Mouse (Mus musculus) neural tube, embryonic 12.5 days (tissue): Measurements from ENCODE around the gene Rnf166. TPM values are rescaled to one million over a fixed set of nuclear protein-coding genes. Genes with fewer than 3 reads are reported as not detected.
A peak's percentile ranks its signal among the peaks of the same experiment; 100 is the strongest.

Source experiments
- ATAC-seq: fragments of 200-750 bp; cut with Nextera tagmentation; 2 replicates; pipeline ENCODE4 v1.8.0; 2017; ENCODE audit warnings: low read depth, mild to moderate bottlenecking, moderate TSS enrichment, moderate library complexity; ENCODE audit not compliant: low FRiP score
- H3K27ac ChIP-seq: fragments of 300-500 bp; sonication (generic); 2 replicates; pipeline ENCODE4 v1.5.1; 2016
- H3K27me3 ChIP-seq: fragments of 300-500 bp; sonication (generic); replicated peaks from 2 replicates; pipeline ENCODE4 v1.6.1; 2016; ENCODE audit warnings: mild to moderate bottlenecking
- H3K36me3 ChIP-seq: fragments of 300-500 bp; sonication (generic); 2 replicates; pipeline ENCODE4 v1.6.1; 2016; ENCODE audit warnings: mild to moderate bottlenecking
- H3K4me1 ChIP-seq: fragments of 300-500 bp; sonication (generic); 2 replicates; pipeline ENCODE4 v1.6.1; 2016
- H3K4me2 ChIP-seq: fragments of 300-500 bp; sonication (generic); replicated peaks from 2 replicates; pipeline ENCODE4 v1.6.1; 2016; ENCODE audit warnings: mild to moderate bottlenecking
- H3K4me3 ChIP-seq: fragments of 300-500 bp; sonication (generic); 2 replicates; pipeline ENCODE4 v1.5.1; 2016
- H3K9ac ChIP-seq: fragments of 300-500 bp; sonication (generic); 2 replicates; pipeline ENCODE4 v1.6.1; 2016; ENCODE audit warnings: mild to moderate bottlenecking
- H3K9me3 ChIP-seq: fragments of 300-500 bp; sonication (generic); 2 replicates; pipeline ENCODE4 v1.6.1; 2016; ENCODE audit warnings: mild to moderate bottlenecking
- WGBS: fragments of 180-500 bp; shearing (Covaris S2); methylation state at CpG from one replicate; pipeline ENCODE4 v1.1.7; 2016; 5-methylcytosine and 5-hydroxymethylcytosine counted together
- polyA plus RNA-seq: library from polyadenylated mRNA; unstranded; fragments of >200 nt; fragmentation: Nextera tagmentation; extraction: Ambion mirVana; gene quantifications from 2 replicates; pipeline ENCODE4 v1.2.1, GENCODE M21; 2016

The Rnf166 gene
- polyA plus RNA-seq, 1 experiment from 2014 or later: 39.7 TPM

GRCm38 (mm10) chr8:122464985-122465384, 10.9 kb downstream of the Rnf166 start:
- no peak overlapping the region for H3K27ac ChIP-seq
- H3K9me3 ChIP-seq: no peaks in the 10 kb centered on the region
- no peak overlapping the region for H3K9ac ChIP-seq
- WGBS: 75% methylated on average over 7 of the region's 7 CpGs
- peaks cover 34% of the 10 kb centered on the region for H3K27me3 ChIP-seq
- no peak for ATAC-seq
- no peak overlapping the region for H3K4me3 ChIP-seq
- peaks cover 36% of the 10 kb centered on the region for H3K36me3 ChIP-seq
- H3K4me1 ChIP-seq: peaks cover 10% of the 10 kb centered on the region
- no peak overlapping the region for H3K4me2 ChIP-seq

DNA sequence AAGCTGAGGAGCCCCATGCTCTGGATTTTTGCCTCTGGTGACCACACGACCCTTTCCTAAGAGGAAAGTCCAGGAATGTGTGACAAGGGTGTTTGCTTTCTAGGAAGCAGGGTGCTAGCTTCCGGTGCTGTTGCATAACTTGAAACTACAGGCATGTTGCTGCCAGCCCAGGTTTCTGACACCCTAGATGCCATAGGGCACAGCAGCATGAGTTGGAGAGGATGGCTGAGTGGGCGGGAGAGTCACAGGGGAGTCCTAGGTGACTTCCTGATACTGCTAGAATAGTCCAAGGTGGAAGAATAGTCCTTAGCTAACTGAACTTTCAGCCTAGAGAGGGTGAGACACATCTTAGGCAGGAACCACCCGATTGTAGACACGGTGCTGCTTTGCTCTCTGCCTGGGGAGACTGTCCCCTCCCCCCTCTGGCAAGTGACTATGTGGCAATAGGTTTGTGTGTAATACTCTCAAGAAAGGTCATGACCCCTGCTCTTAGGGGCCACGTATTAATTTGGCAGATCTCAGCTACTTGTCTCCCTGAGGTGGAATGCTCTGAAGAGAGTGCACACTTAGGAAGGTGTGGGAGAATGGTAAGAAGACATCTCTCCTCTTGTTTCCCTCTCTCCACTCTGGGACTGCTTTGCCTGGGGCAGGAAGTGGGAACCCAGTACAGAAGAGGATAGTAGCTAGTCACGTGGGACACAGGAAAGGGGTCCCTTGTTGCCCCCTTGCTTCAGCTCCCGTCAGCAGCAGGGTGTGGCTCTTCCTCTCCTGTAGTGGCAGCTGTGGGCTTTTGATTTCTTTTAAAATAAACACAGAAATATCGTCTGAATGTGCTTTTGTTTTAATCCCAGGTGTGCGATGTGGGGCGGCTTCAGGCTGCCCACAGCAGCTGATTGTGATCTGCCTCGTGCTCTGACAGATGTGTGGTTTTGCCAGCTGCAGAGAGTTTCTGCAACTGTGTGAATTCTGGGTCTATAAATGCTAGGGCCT, 11.9 kb downstream of the Rnf166 start:
- H3K27me3 ChIP-seq: peaks cover 42% of the 10 kb centered on the region
- no peak for ATAC-seq
- H3K4me1 ChIP-seq: peaks cover 13% of the 10 kb centered on the region
- no peaks in the 10 kb centered on the region for H3K9me3 ChIP-seq
- WGBS: 72% methylated on average over 12 of the region's 12 CpGs
- H3K4me3 ChIP-seq: no peak overlapping the region
- no peak overlapping the region for H3K4me2 ChIP-seq
- no peak overlapping the region for H3K9ac ChIP-seq
- no peak overlapping the region for H3K27ac ChIP-seq
- H3K36me3 ChIP-seq: peaks cover 32% of the 10 kb centered on the region

DNA sequence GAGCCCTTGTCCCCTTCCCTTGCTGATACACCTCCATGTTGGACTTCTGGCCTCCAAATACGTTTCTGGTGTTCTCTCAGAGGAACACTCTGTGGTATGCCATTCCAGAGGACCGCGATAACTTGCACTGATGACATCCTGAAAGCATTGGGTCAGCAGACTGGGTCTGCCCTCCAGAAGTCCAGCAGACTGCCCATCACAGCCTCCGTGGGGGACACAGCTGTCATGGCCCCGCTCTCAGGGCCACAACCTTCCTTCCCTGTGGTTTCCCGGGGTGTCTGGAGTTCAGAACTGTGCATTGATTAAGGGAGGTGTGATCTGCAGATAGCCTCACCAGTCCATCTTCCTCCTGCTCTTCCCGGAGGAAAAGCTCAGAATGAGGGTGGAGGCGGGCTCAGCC, 13.4 kb downstream of the Rnf166 start:
- Histone ChIP-seq H3K4me3 (no peak overlapping the region), H3K9ac (no peak overlapping the region), H3K36me3 (peaks cover 20% of the 10 kb centered on the region), H3K4me2 (no peak overlapping the region), H3K27me3 (peaks cover 47% of the 10 kb centered on the region), H3K9me3 (no peaks in the 10 kb centered on the region), H3K27ac (no peak overlapping the region), H3K4me1 (peaks cover 13% of the 10 kb centered on the region)
- ATAC-seq: no peak
- 68% methylated on average over 8 of the region's 8 CpGs for WGBS

DNA sequence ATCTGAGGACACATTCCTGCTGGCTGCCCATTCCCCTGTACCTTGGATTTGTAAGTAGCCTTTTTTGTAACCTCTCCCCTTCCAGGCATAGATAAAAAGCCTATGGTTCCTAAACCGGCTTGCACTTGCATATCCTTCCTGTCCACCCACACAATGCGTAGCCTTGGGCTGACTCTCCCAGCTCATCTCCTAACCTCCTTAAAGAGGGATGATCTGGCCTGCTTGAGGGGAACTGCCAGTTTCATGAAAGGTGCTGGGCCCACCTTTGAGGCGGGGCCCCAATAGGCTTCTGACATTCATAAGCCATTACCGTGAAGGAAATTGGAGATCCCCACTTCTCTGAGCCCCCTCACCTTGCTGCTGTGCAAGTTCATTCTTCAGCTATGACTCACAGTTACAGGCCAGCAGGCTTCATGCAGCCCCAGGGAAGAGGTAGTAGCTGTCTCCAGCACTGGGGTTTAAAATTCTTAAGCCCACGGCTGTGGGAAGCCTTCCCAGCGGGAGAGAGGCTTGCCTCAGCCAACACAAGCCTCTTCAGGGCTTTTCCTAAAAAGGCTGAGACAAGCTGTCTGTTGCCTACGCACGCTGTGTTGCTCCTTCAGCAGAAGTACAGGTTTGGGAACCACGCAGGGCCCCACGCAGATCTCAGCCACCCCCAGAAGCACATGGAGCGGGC, 14.3 kb downstream of the Rnf166 start:
- Histone ChIP-seq H3K36me3 (peaks cover 11% of the 10 kb centered on the region; the same call in 1 of the 2 replicates), H3K9ac (no peak overlapping the region), H3K4me1 (peaks cover 13% of the 10 kb centered on the region), H3K27me3 (peaks cover 47% of the 10 kb centered on the region), H3K4me2 (no peak overlapping the region), H3K27ac (no peak overlapping the region), H3K9me3 (no peaks in the 10 kb centered on the region), H3K4me3 (no peak overlapping the region)
- WGBS: 67% methylated on average over 11 of the region's 11 CpGs
- no peak for ATAC-seq

GRCm38 (mm10) chr8:122460524-122461472, 15.1 kb downstream of the Rnf166 start, which contains the start of gene Snai3:
Gene Snai3 (minus strand): TSS chr8:122460733.
- Histone ChIP-seq H3K4me2 (peak within 1 kb of the TSS; percentile 64), H3K4me1 (peaks cover 13% of the 10 kb centered on the region), H3K27me3 (peaks cover 47% of the 10 kb centered on the region), H3K9me3 (no peaks in the 10 kb centered on the region), H3K27ac (no peak within 1 kb of the TSS), H3K9ac (0 out of 2 replicates have a peak within 1 kb of the TSS, but pooled peaks have one; percentile 33), H3K4me3 (peak within 1 kb of the TSS; percentile 27), H3K36me3 (peaks cover 4% of the 10 kb centered on the region; the same call in 1 of the 2 replicates)
- 2% methylated on average over 56 of the region's 56 CpGs for whole genome bisulfite sequencing
- peak; percentile 58 for ATAC-seq

GRCm38 (mm10) chr8:122459990-122460389, 15.9 kb downstream of the Rnf166 start:
- 23% methylated on average over 7 of the region's 7 CpGs for WGBS
- peaks cover 47% of the 10 kb centered on the region for H3K27me3 ChIP-seq

DNA sequence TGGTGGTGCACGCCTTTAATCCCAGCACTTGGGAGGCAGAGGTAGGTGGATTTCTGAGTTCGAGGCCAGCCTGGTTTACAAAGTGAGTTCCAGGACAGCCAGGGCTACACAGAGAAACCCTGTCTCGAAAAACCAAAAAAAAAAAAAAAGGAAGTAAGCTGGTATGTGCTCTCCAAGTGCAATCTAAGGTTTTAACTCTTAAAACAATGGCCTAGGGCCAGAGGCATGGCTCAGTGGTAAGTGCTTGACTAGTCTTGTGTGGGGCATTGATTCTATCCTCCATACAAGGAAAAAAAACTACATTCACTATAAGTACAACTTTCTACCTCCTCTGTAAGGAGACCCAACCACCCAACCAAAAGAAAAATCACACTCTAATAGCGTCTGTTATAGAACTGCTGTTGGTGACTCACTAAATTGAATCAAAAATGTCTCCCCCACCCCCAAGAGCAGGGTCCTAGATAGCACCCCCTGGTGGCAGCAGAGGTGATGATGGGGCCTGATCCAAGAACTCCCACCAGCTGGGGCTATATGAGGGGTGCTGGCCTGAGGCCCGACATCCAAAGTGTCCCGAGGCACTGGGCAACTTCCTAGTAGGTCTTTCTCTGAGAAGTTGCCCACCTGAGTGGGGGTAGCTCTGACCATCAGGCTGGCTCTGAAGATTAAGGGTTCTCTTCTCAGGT, 16.5 kb downstream of the Rnf166 start:
- H3K9ac ChIP-seq: no peak overlapping the region
- H3K36me3 ChIP-seq: no peaks in the 10 kb centered on the region
- no peaks in the 10 kb centered on the region for H3K9me3 ChIP-seq
- H3K4me3 ChIP-seq: no peak overlapping the region
- H3K4me1 ChIP-seq: peaks cover 13% of the 10 kb centered on the region
- WGBS: 56% methylated on average over 6 of the region's 6 CpGs
- peaks cover 47% of the 10 kb centered on the region for H3K27me3 ChIP-seq
- no peak overlapping the region for H3K27ac ChIP-seq
- no peak for ATAC-seq
- no peak overlapping the region for H3K4me2 ChIP-seq

More at GRCm38 (mm10) chr8:122459990-122460389, 15.9 kb downstream of the Rnf166 start:
- Histone ChIP-seq H3K36me3 (no peaks in the 10 kb centered on the region), H3K4me3 (no peak overlapping the region), H3K9me3 (no peaks in the 10 kb centered on the region), H3K9ac (no peak overlapping the region), H3K4me1 (peaks cover 13% of the 10 kb centered on the region), H3K4me2 (peak overlapping the region; percentile 64), H3K27ac (no peak overlapping the region)
- ATAC-seq: no peak

- Histone ChIP-seq H3K9me3 (no peaks in the 10 kb centered on the region), H3K4me2 (no peak overlapping the region), H3K9ac (no peak overlapping the region), H3K4me3 (no peak overlapping the region), H3K27me3 (peaks cover 38% of the 10 kb centered on the region), H3K36me3 (no peaks in the 10 kb centered on the region), H3K27ac (no peak overlapping the region), H3K4me1 (peaks cover 13% of the 10 kb centered on the region)
- 79% methylated on average over 11 of the region's 11 CpGs for WGBS
- ATAC-seq: no peak
These were observed 18.7 kb downstream of the Rnf166 start for GRCm38 (mm10) chr8:122457171-122457570.

- Histone ChIP-seq H3K4me2 (no peak overlapping the region), H3K9me3 (no peaks in the 10 kb centered on the region), H3K9ac (no peak overlapping the region), H3K4me1 (no peaks in the 10 kb centered on the region), H3K36me3 (no peaks in the 10 kb centered on the region), H3K27ac (no peak overlapping the region), H3K4me3 (no peak overlapping the region), H3K27me3 (peaks cover 11% of the 10 kb centered on the region)
- ATAC-seq: no peak
- WGBS: 87% methylated on average over 6 of the region's 6 CpGs
These were observed 21.5 kb downstream of the Rnf166 start for GRCm38 (mm10) chr8:122454409-122454808.

GRCm38 (mm10) chr8:122452154-122452553, 23.7 kb downstream of the Rnf166 start:
- Histone ChIP-seq H3K4me3 (no peak overlapping the region), H3K4me1 (no peaks in the 10 kb centered on the region), H3K9ac (no peak overlapping the region), H3K36me3 (no peaks in the 10 kb centered on the region), H3K27me3 (peaks cover 3% of the 10 kb centered on the region; the same call in 1 of the 2 replicates), H3K9me3 (no peaks in the 10 kb centered on the region), H3K27ac (no peak overlapping the region), H3K4me2 (no peak overlapping the region)
- no peak for ATAC-seq
- 85% methylated on average over 10 of the region's 10 CpGs for WGBS

- peaks cover 3% of the 10 kb centered on the region; the same call in 1 of the 2 replicates for H3K27me3 ChIP-seq
- no peak overlapping the region for H3K4me2 ChIP-seq
- H3K36me3 ChIP-seq: no peaks in the 10 kb centered on the region
- no peak for ATAC-seq
- H3K9ac ChIP-seq: no peak overlapping the region
- 84% methylated on average over 7 of the region's 7 CpGs for WGBS
- no peaks in the 10 kb centered on the region for H3K4me1 ChIP-seq
- H3K4me3 ChIP-seq: no peak overlapping the region
- H3K9me3 ChIP-seq: no peaks in the 10 kb centered on the region
- no peak overlapping the region for H3K27ac ChIP-seq
These were observed 24.6 kb downstream of the Rnf166 start for GRCm38 (mm10) chr8:122451161-122451703.
